Mouse (Mus musculus): ENCODE measurements around the gene Usp15. TPM values are rescaled to one million over a fixed set of nuclear protein-coding genes. Genes with fewer than 3 reads are reported as not detected.

Gene Usp15
- polyA plus RNA-seq, 1 experiment from 2014 or later = 79.0 TPM

- H3K36me3 ChIP-seq = peaks cover 60% of the 10 kb centered on the region
- no peak overlapping the region for H3K27ac ChIP-seq
- H3K4me3 ChIP-seq = no peak overlapping the region
- no peaks in the 10 kb centered on the region for H3K27me3 ChIP-seq (ENCODE audit: low read depth, poor library complexity, severe bottlenecking)
- no peak for DNase-seq (ENCODE audit: low spot score)
- H3K9me3 ChIP-seq (replicated peaks) = no peaks in the 10 kb centered on the region
- 94% methylated on average over 9 of the region's 9 CpGs for WGBS
- no peaks in the 10 kb centered on the region for H3K4me1 ChIP-seq
These were observed 84.0 kb downstream of the Usp15 start for GRCm38 (mm10) chr10:123112787-123113168.

DNA sequence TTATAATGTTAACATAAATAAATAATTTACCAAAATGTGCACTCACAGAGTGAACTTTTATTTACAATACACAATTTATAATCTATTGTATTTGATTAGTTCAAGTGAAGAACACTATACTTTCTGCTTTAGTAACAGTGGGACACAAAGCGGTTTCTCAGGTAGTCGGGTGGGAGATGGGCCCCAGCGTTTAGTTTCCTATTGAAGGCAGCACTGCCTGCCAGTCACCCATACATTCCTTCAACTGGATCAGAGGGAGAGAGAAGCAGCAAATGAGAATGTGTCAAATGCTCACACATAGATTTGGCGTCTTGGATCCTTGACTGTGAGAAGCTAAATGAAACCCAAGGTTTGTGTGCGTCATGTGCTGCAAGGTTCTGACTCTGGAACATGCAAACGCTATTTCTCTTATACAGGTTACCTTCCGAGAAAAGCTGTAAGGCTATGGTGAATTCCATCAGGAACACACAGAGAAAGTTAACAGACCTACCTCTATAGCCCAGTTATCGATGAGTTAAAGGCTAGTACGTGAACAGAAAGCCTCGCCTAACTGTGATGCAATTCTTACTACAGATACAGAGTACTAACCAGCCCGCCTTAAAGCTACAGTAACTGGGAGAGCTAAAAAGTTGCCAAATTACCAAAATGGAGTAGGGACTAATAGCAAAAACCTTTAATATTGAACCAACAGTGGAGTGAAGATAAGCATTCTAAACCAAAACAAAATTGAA is 84.6 kb downstream of the Usp15 start:
- no peaks in the 10 kb centered on the region for H3K27me3 ChIP-seq (ENCODE audit: low read depth, poor library complexity, severe bottlenecking)
- WGBS = 93% methylated on average over 11 of the region's 11 CpGs
- no peak overlapping the region for H3K27ac ChIP-seq
- H3K9me3 ChIP-seq (replicated peaks) = no peaks in the 10 kb centered on the region
- no peak overlapping the region for H3K4me3 ChIP-seq
- no peaks in the 10 kb centered on the region for H3K4me1 ChIP-seq
- H3K36me3 ChIP-seq = peaks cover 55% of the 10 kb centered on the region
- DNase-seq (ENCODE audit: low spot score) = no peak

GRCm38 (mm10) chr10:123110548-123110947 is 86.2 kb downstream of the Usp15 start:
- Histone ChIP-seq H3K27ac (no peak overlapping the region), H3K4me3 (no peak overlapping the region), H3K27me3 (ENCODE audit: low read depth, poor library complexity, severe bottlenecking) (no peaks in the 10 kb centered on the region), H3K36me3 (peaks cover 38% of the 10 kb centered on the region), H3K4me1 (no peaks in the 10 kb centered on the region), H3K9me3 (replicated peaks) (no peaks in the 10 kb centered on the region)
- no peak for DNase-seq (ENCODE audit: low spot score)
- 92% methylated on average over 11 of the region's 11 CpGs for WGBS

- WGBS = 100% methylated on average over 1 of the region's 1 CpGs
- no peak overlapping the region for H3K4me3 ChIP-seq
- no peaks in the 10 kb centered on the region for H3K4me1 ChIP-seq
- H3K27ac ChIP-seq = no peak overlapping the region
- no peak for DNase-seq (ENCODE audit: low spot score)
- H3K9me3 ChIP-seq (replicated peaks) = no peaks in the 10 kb centered on the region
- H3K36me3 ChIP-seq = peaks cover 23% of the 10 kb centered on the region
- H3K27me3 ChIP-seq (ENCODE audit: low read depth, poor library complexity, severe bottlenecking) = no peaks in the 10 kb centered on the region
These were observed 88.3 kb downstream of the Usp15 start for GRCm38 (mm10) chr10:123108527-123108926.

- DNase-seq (ENCODE audit: low spot score) = no peak
- Histone ChIP-seq H3K27ac (no peak overlapping the region), H3K27me3 (ENCODE audit: low read depth, poor library complexity, severe bottlenecking) (no peaks in the 10 kb centered on the region), H3K4me3 (no peak overlapping the region), H3K9me3 (replicated peaks) (no peaks in the 10 kb centered on the region), H3K4me1 (no peaks in the 10 kb centered on the region), H3K36me3 (peaks cover 19% of the 10 kb centered on the region)
- 94% methylated on average over 5 of the region's 5 CpGs for WGBS
These were observed 88.7 kb downstream of the Usp15 start for GRCm38 (mm10) chr10:123108121-123108520.

- H3K4me3 ChIP-seq = no peak overlapping the region
These were observed 95.5 kb downstream of the Usp15 start for GRCm38 (mm10) chr10:123101303-123101702.

GRCm38 (mm10) chr10:123100584-123100983 is 96.2 kb downstream of the Usp15 start:
- 80% methylated on average over 2 of the region's 2 CpGs for whole genome bisulfite sequencing

More at GRCm38 (mm10) chr10:123101303-123101702, 95.5 kb downstream of the Usp15 start:
- H3K9me3 ChIP-seq (replicated peaks) = no peaks in the 10 kb centered on the region
- H3K27me3 ChIP-seq (ENCODE audit: low read depth, poor library complexity, severe bottlenecking) = no peaks in the 10 kb centered on the region
- no peak overlapping the region for H3K27ac ChIP-seq
- 92% methylated on average over 1 of the region's 1 CpGs for WGBS
- DNase-seq (ENCODE audit: low spot score) = no peak
- H3K36me3 ChIP-seq = no peaks in the 10 kb centered on the region
- H3K4me1 ChIP-seq = no peaks in the 10 kb centered on the region

GRCm38 (mm10) chr10:123094504-123094903 is 102.3 kb downstream of the Usp15 start:
- Histone ChIP-seq H3K27ac (no peak overlapping the region), H3K4me1 (no peaks in the 10 kb centered on the region), H3K9me3 (replicated peaks) (no peaks in the 10 kb centered on the region), H3K4me3 (no peak overlapping the region), H3K36me3 (no peaks in the 10 kb centered on the region), H3K27me3 (ENCODE audit: low read depth, poor library complexity, severe bottlenecking) (no peaks in the 10 kb centered on the region)
- WGBS = 88% methylated on average over 7 of the region's 7 CpGs
- DNase-seq (ENCODE audit: low spot score) = no peak

More at GRCm38 (mm10) chr10:123100584-123100983, 96.2 kb downstream of the Usp15 start:
- no peak for DNase-seq (ENCODE audit: low spot score)
- no peaks in the 10 kb centered on the region for H3K27me3 ChIP-seq (ENCODE audit: low read depth, poor library complexity, severe bottlenecking)
- no peaks in the 10 kb centered on the region for H3K36me3 ChIP-seq
- H3K4me3 ChIP-seq = no peak overlapping the region
- H3K9me3 ChIP-seq (replicated peaks) = no peaks in the 10 kb centered on the region
- no peaks in the 10 kb centered on the region for H3K4me1 ChIP-seq
- H3K27ac ChIP-seq = no peak overlapping the region

DNA sequence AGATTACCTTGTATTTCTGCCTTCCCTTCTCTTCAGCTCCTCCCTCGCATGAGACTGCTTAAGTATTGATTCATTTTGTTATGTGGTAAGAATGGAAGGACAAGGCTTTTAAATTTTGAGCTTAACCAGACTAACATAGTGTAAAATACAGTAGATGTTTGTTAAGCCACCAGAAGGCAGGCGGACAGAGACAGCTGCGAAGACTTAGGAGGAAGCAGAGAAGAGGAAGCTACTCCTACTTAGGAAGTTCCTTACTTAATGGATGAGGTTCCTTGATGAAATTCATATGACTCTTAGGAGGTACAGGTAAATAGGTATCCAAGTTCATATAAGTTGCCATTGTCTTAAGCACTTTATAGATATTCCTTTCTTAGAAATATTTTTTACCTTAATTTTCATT is 104.2 kb downstream of the Usp15 start:
- Histone ChIP-seq H3K27ac (no peak overlapping the region), H3K9me3 (replicated peaks) (no peaks in the 10 kb centered on the region), H3K4me3 (no peak overlapping the region), H3K4me1 (no peaks in the 10 kb centered on the region), H3K36me3 (no peaks in the 10 kb centered on the region), H3K27me3 (ENCODE audit: low read depth, poor library complexity, severe bottlenecking) (no peaks in the 10 kb centered on the region)
- DNase-seq (ENCODE audit: low spot score) = no peak
- WGBS = 75% methylated on average over 3 of the region's 3 CpGs

DNA sequence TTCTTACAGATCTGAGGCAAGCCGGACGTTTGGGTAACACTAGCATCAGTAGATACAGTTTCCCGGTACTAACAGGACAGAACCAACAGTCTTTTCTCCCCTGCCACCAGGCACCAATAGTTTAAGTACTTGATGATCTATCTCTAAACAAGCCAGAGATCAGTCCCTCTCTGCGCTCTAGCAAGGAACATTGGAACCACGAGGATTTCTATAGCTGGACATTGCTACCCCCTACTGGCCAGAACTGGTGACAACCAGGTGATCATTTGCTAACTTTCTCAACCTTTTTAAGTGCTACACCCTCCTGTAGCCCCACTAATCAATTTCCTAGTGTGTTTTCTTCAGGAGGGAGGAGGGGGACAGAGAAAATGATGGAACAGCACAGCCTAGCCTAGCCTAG is 105.1 kb downstream of the Usp15 start:
- H3K27me3 ChIP-seq (ENCODE audit: low read depth, poor library complexity, severe bottlenecking) = no peaks in the 10 kb centered on the region
- H3K27ac ChIP-seq = no peak overlapping the region
- H3K4me3 ChIP-seq = no peak overlapping the region
- WGBS = 37% methylated on average over 5 of the region's 5 CpGs
- peak; percentile 60 for DNase-seq (ENCODE audit: low spot score)
- no peaks in the 10 kb centered on the region for H3K36me3 ChIP-seq
- H3K9me3 ChIP-seq (replicated peaks) = no peaks in the 10 kb centered on the region
- no peaks in the 10 kb centered on the region for H3K4me1 ChIP-seq

- 77% methylated on average over 12 of the region's 12 CpGs for WGBS
- Histone ChIP-seq H3K4me3 (no peak overlapping the region), H3K27ac (no peak overlapping the region), H3K27me3 (ENCODE audit: low read depth, poor library complexity, severe bottlenecking) (no peaks in the 10 kb centered on the region), H3K36me3 (no peaks in the 10 kb centered on the region), H3K9me3 (replicated peaks) (no peaks in the 10 kb centered on the region), H3K4me1 (peaks cover 8% of the 10 kb centered on the region; the same call in 1 of the 2 replicates)
- DNase-seq (ENCODE audit: low spot score) = no peak
These were observed 107.3 kb downstream of the Usp15 start for GRCm38 (mm10) chr10:123089425-123089930.

DNA sequence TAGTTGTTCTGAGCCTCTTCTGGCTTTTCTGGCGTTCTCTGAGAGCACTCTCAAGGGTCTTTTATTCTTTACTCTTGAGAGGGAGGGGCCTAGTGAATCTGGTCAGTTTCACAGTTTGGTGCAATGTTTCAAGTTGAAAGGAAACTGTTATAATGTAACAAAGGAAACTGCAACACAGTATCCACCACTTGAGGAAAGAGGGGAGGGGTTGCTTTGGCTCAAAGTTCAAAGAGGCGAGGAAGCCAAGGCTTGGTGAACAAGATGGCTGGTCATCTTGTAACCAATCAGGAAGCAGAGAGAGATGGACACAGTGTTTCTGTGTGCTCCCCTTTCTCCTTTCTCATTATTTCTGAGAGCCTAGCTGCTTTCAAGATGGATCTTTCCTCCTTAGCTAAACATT is 109.9 kb downstream of the Usp15 start:
- H3K27ac ChIP-seq = no peak overlapping the region
- H3K36me3 ChIP-seq = no peaks in the 10 kb centered on the region
- H3K27me3 ChIP-seq (ENCODE audit: low read depth, poor library complexity, severe bottlenecking) = no peaks in the 10 kb centered on the region
- 75% methylated on average over 2 of the region's 2 CpGs for WGBS
- DNase-seq (ENCODE audit: low spot score) = no peak
- no peaks in the 10 kb centered on the region for H3K9me3 ChIP-seq (replicated peaks)
- H3K4me1 ChIP-seq = peaks cover 8% of the 10 kb centered on the region; the same call in 1 of the 2 replicates
- no peak overlapping the region for H3K4me3 ChIP-seq

DNA sequence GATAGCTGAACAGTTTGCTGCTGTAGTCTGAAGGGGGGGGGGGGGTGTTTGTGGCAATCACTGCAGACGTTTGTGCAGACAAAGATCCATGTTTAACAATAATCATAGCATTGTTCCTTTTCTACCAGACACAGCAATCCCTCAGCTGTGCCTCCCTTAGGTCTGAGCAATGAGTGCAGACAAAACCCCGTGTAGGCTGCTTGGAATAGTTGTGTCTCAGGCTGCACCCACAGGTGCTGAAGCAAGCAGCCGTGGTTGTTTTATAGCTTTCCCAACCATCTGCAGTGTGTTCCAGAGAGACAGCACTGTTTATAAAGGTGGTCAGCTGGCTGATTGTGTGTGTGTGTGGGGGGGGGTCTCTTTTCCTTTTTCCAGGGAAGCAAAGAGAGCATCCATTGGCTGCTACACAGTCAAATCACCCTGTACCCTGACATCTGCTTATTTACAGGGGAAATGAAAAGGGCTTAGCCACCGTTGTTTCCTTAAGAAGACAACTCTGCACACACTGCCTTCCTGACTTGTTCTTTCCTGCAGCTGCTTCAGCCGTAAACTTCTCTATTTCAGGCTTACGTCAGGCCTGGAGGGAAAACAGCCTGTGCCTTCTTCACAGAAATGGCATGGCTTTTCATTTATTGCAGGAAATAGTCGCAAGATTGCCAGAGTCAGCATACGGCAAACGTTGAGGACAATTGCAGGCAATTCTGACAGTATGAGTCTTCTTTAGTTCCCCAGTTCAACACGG is 111.7 kb downstream of the Usp15 start:
- H3K9me3 ChIP-seq (replicated peaks) = no peaks in the 10 kb centered on the region
- H3K4me1 ChIP-seq = peaks cover 8% of the 10 kb centered on the region; the same call in 1 of the 2 replicates
- no peak for DNase-seq (ENCODE audit: low spot score)
- no peak overlapping the region for H3K27ac ChIP-seq
- H3K4me3 ChIP-seq = no peak overlapping the region
- no peaks in the 10 kb centered on the region for H3K27me3 ChIP-seq (ENCODE audit: low read depth, poor library complexity, severe bottlenecking)
- 50% methylated on average over 10 of the region's 10 CpGs for WGBS
- no peaks in the 10 kb centered on the region for H3K36me3 ChIP-seq
